ENCODE assay signal across 18 mouse cellular contexts in genomic region chr4:44939576-44940249, GRCm38 (mm10). TPM values are rescaled to one million over a fixed set of nuclear protein-coding genes. Genes with fewer than 3 reads are reported as not detected.
DNase-seq lines count a peak whose midpoint lies in the region; ATAC-seq lines count a peak whose summit lies in the region.
"Had no signal": no experiment of that assay in that cellular context is flagged by ENCODE, and none has a peak within 500 bp of the region (broad histone marks: within the 10 kb centered on the region; RNA-seq: fewer than 3 reads in every experiment).

No protein-coding gene starts in this region.

- no peak for ATAC-seq in hindbrain, embryonic 12.5 days (ENCODE audit: low FRiP score)
- ATAC-seq in neutrophil, adult 5-6 weeks (ENCODE audit: extremely low read depth, insufficient number of reproducible peaks, low FRiP score, poor library complexity, severe bottlenecking), result peak; percentile 20; the same call in 1 of the 2 replicates
- ATAC-seq in frontal cortex, adult (ENCODE audit: low TSS enrichment), result no peak
- ATAC-seq: CD4-positive, CD25-positive, alpha-beta regulatory T cell, adult 4 months; forebrain, postnatal 0 days; hindbrain, embryonic 16.5 days; inflammation-experienced regulatory T-cells, adult 6 months had no signal

- no peak overlapping the region for H3K4me3 ChIP-seq in hindbrain, embryonic 10.5 days
- H3K4me3 ChIP-seq in hindbrain, embryonic 12.5 days, result no peak overlapping the region
- H3K4me3 ChIP-seq: embryonic facial prominence, embryonic 12.5 days; forebrain, embryonic 12.5 days; heart, adult 2 months; heart, embryonic 12.5 days had no signal

- H3K27me3 ChIP-seq in hindbrain, embryonic 10.5 days (ENCODE audit: insufficient read depth, poor library complexity, severe bottlenecking), result no peaks in the 10 kb centered on the region
- no peaks in the 10 kb centered on the region for H3K27me3 ChIP-seq in hindbrain, embryonic 12.5 days
- H3K27me3 ChIP-seq: embryonic facial prominence, embryonic 12.5 days; heart, embryonic 12.5 days had no signal

- H3K4me2 ChIP-seq in hindbrain, embryonic 12.5 days (replicated peaks), result no peak overlapping the region
- H3K4me2 ChIP-seq: embryonic facial prominence, embryonic 12.5 days; forebrain, embryonic 12.5 days; heart, embryonic 12.5 days had no signal

- no peaks in the 10 kb centered on the region for H3K36me3 ChIP-seq in hindbrain, embryonic 10.5 days
- no peaks in the 10 kb centered on the region for H3K36me3 ChIP-seq in hindbrain, embryonic 12.5 days
- H3K36me3 ChIP-seq: embryonic facial prominence, embryonic 12.5 days; forebrain, embryonic 12.5 days; heart, embryonic 12.5 days had no signal

- no peaks in the 10 kb centered on the region for H3K9me3 ChIP-seq in hindbrain, embryonic 10.5 days
- H3K9me3 ChIP-seq in hindbrain, embryonic 12.5 days (replicated peaks), result no peaks in the 10 kb centered on the region
- H3K9me3 ChIP-seq: embryonic facial prominence, embryonic 12.5 days; forebrain, embryonic 12.5 days; heart, embryonic 12.5 days had no signal

- 0 out of 2 replicates have a peak overlapping the region, but pooled peaks have one; percentile 40 for H3K27ac ChIP-seq in hindbrain, embryonic 10.5 days
- H3K27ac ChIP-seq in hindbrain, embryonic 12.5 days, result no peak overlapping the region
- H3K27ac ChIP-seq: embryonic facial prominence, embryonic 12.5 days; forebrain, embryonic 12.5 days; heart, adult 2 months had no signal

- H3K4me1 ChIP-seq in hindbrain, embryonic 10.5 days (replicated peaks), result no peaks in the 10 kb centered on the region
- H3K4me1 ChIP-seq in hindbrain, embryonic 12.5 days, result no peaks in the 10 kb centered on the region
- H3K4me1 ChIP-seq: embryonic facial prominence, embryonic 12.5 days; forebrain, embryonic 12.5 days; heart, embryonic 12.5 days had no signal

- WGBS in hindbrain, embryonic 10.5 days, result 88% methylated on average over 14 of the region's 14 CpGs
- 87% methylated on average over 14 of the region's 14 CpGs for WGBS in hindbrain, embryonic 12.5 days

- no peak overlapping the region for H3K9ac ChIP-seq in hindbrain, embryonic 12.5 days
- H3K9ac ChIP-seq: embryonic facial prominence, embryonic 12.5 days; forebrain, embryonic 12.5 days; forebrain, postnatal 0 days; heart, embryonic 12.5 days had no signal

- DNase-seq in hindbrain, embryonic 10.5 days (ENCODE audit: low spot score), result no peak
- peak; percentile 62 to 66 for DNase-seq in B cell, adult 2 months
- no peak for DNase-seq in thymus, postnatal 0 days (ENCODE audit: low spot score)
- DNase-seq: adrenal gland, postnatal 10 days; cerebellum, adult 11-12 months; cerebellum, adult 9-10 months; cerebellum, postnatal 25 days; forebrain, postnatal 0 days; heart, adult 2 months had no signal

RNA-seq across cellular contexts. Expression of gene Grhpr, which starts 41.5 kb away (rescaled TPM):
- 65.4 and 66.5 TPM in 2 replicates for polyA plus RNA-seq in hindbrain, embryonic 10.5 days (2016; fragmentation: Nextera tagmentation; extraction: Ambion mirVana)
- 38.1 and 43.2 TPM in 2 replicates for polyA plus RNA-seq in hindbrain, embryonic 12.5 days (2016; fragmentation: Nextera tagmentation; extraction: Ambion mirVana)
- total RNA-seq in neutrophil, adult 5-6 weeks (2017), result 2.9 and 6.6 TPM in 2 replicates
- polyA plus RNA-seq in thymus, postnatal 0 days (2015; fragmentation: Nextera tagmentation; extraction: Ambion mirVana), result 37.6 and 39.1 TPM in 2 replicates

Comparison
In these comparisons a context has a peak if more than half of its experiments do, and no peak if none do; other contexts are left out.
1. DNase-seq: peak in B cell, adult 2 months (2 of 2); none in hindbrain, embryonic 10.5 days (single experiment) and thymus, postnatal 0 days (single experiment).